Mouse (Mus musculus) intestine, embryonic 15.5 days (tissue): Measurements from ENCODE around the gene Eno3. TPM values are rescaled to one million over a fixed set of nuclear protein-coding genes. Genes with fewer than 3 reads are reported as not detected.

Source experiments
- ATAC-seq: fragments of 200-750 bp; cut with Nextera tagmentation; 2 replicates; pipeline ENCODE4 v1.8.0; 2017; ENCODE audit warnings: moderate TSS enrichment, moderate library complexity
- H3K27ac ChIP-seq: fragments of 300-500 bp; sonication (generic); 2 replicates; pipeline ENCODE4 v1.5.1; 2015; ENCODE audit warnings: mild to moderate bottlenecking, inconsistent platforms
- H3K27me3 ChIP-seq: fragments of 300-500 bp; sonication (generic); replicated peaks from 2 replicates; pipeline ENCODE4 v1.6.1; 2015; ENCODE audit warnings: inconsistent platforms
- H3K36me3 ChIP-seq: fragments of 300-500 bp; sonication (generic); 2 replicates; pipeline ENCODE4 v1.6.1; 2015; ENCODE audit warnings: inconsistent platforms
- H3K4me1 ChIP-seq: fragments of 300-500 bp; sonication (generic); replicated peaks from 2 replicates; pipeline ENCODE4 v1.6.1; 2015; ENCODE audit warnings: inconsistent platforms
- H3K4me2 ChIP-seq: fragments of 300-500 bp; sonication (generic); replicated peaks from 2 replicates; pipeline ENCODE4 v1.6.1; 2015; ENCODE audit warnings: mild to moderate bottlenecking, inconsistent platforms
- H3K4me3 ChIP-seq: fragments of 300-500 bp; sonication (generic); replicated peaks from 2 replicates; pipeline ENCODE4 v1.5.1; 2015; ENCODE audit warnings: inconsistent platforms
- H3K9ac ChIP-seq: fragments of 300-500 bp; sonication (generic); 2 replicates; pipeline ENCODE4 v1.6.1; 2015; ENCODE audit warnings: inconsistent platforms
- H3K9me3 ChIP-seq: fragments of 300-500 bp; sonication (generic); 2 replicates; pipeline ENCODE4 v1.6.1; 2016; ENCODE audit warnings: inconsistent platforms
- WGBS: fragments of 180-500 bp; shearing (Covaris S2); methylation state at CpG from one replicate; pipeline ENCODE4 v1.1.7; 2015; 5-methylcytosine and 5-hydroxymethylcytosine counted together
- polyA plus RNA-seq: library from polyadenylated mRNA; unstranded; fragments of >200 nt; fragmentation: Nextera tagmentation; extraction: Ambion mirVana; gene quantifications from 2 replicates; pipeline ENCODE4 v1.2.1, GENCODE M21; 2015

Gene Eno3
- polyA plus RNA-seq, 1 experiment from 2014 or later: 15.6 TPM

DNA sequence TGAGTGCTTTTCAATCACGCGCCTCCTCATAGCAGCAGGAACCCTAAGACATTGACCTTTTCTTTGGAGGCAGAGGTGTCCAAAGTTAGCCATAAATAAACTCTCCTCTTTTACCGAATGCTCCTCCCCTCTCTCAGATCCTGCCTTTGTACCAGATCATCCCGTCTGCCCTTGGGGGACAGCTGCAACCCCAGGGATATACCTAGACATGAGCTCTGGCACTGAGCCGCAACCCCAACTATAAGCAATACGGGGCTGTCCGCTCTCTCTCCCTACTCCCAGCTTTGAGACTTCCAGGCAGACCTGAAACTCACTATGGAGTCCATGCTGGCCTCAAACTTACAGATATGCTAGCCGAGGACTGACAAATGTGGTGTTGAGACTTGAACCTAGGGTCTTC lies 9.7 kb downstream of the Eno3 start:
- H3K9ac ChIP-seq: no peak overlapping the region
- no peak overlapping the region for H3K4me3 ChIP-seq
- H3K27me3 ChIP-seq: no peaks in the 10 kb centered on the region
- H3K27ac ChIP-seq: no peak overlapping the region
- peaks cover 17% of the 10 kb centered on the region for H3K4me1 ChIP-seq
- no peak overlapping the region for H3K4me2 ChIP-seq
- ATAC-seq: no peak
- peaks cover 25% of the 10 kb centered on the region for H3K36me3 ChIP-seq
- WGBS: 94% methylated on average over 8 of the region's 8 CpGs
- no peaks in the 10 kb centered on the region for H3K9me3 ChIP-seq

GRCm38 (mm10) chr11:70667271-70668150 lies 10.5 kb downstream of the Eno3 start:
- peak overlapping the region; percentile 80 for H3K4me2 ChIP-seq
- no peaks in the 10 kb centered on the region for H3K9me3 ChIP-seq
- H3K4me3 ChIP-seq: peak overlapping the region; percentile 65
- peaks cover 23% of the 10 kb centered on the region for H3K36me3 ChIP-seq
- peak overlapping the region; percentile 49 for H3K9ac ChIP-seq
- ATAC-seq: no peak
- peaks cover 17% of the 10 kb centered on the region for H3K4me1 ChIP-seq
- H3K27ac ChIP-seq: peak overlapping the region; percentile 93; the same call in 1 of the 2 replicates
- 64% methylated on average over 14 of the region's 14 CpGs for WGBS
- H3K27me3 ChIP-seq: no peaks in the 10 kb centered on the region

GRCm38 (mm10) chr11:70668335-70668770 lies 11.4 kb downstream of the Eno3 start:
- Histone ChIP-seq H3K27me3 (no peaks in the 10 kb centered on the region), H3K9ac (peak overlapping the region; percentile 49), H3K4me2 (peak overlapping the region; percentile 80), H3K27ac (peak overlapping the region; percentile 93), H3K9me3 (no peaks in the 10 kb centered on the region), H3K4me3 (peak overlapping the region; percentile 65), H3K36me3 (peaks cover 16% of the 10 kb centered on the region), H3K4me1 (peaks cover 17% of the 10 kb centered on the region)
- ATAC-seq: peak; percentile 73
- under 1% methylated on average over 15 of the region's 15 CpGs for WGBS

GRCm38 (mm10) chr11:70668771-70669505 lies 11.9 kb downstream of the Eno3 start, which contains the start of gene Spag7:
Gene Spag7, minus strand, starts transcription at chr11:70669416.
- H3K36me3 ChIP-seq: peaks cover 18% of the 10 kb centered on the region
- under 1% methylated on average over 44 of the region's 44 CpGs for WGBS
- H3K4me3 ChIP-seq: peak within 1 kb of the TSS; percentile 65
- H3K9ac ChIP-seq: peak within 1 kb of the TSS; percentile 72
- ATAC-seq: peak; percentile 97
- H3K9me3 ChIP-seq: no peaks in the 10 kb centered on the region
- H3K4me2 ChIP-seq: peak within 1 kb of the TSS; percentile 80
- H3K27me3 ChIP-seq: no peaks in the 10 kb centered on the region
- peaks cover 17% of the 10 kb centered on the region for H3K4me1 ChIP-seq
- H3K27ac ChIP-seq: peak within 1 kb of the TSS; percentile 99

DNA sequence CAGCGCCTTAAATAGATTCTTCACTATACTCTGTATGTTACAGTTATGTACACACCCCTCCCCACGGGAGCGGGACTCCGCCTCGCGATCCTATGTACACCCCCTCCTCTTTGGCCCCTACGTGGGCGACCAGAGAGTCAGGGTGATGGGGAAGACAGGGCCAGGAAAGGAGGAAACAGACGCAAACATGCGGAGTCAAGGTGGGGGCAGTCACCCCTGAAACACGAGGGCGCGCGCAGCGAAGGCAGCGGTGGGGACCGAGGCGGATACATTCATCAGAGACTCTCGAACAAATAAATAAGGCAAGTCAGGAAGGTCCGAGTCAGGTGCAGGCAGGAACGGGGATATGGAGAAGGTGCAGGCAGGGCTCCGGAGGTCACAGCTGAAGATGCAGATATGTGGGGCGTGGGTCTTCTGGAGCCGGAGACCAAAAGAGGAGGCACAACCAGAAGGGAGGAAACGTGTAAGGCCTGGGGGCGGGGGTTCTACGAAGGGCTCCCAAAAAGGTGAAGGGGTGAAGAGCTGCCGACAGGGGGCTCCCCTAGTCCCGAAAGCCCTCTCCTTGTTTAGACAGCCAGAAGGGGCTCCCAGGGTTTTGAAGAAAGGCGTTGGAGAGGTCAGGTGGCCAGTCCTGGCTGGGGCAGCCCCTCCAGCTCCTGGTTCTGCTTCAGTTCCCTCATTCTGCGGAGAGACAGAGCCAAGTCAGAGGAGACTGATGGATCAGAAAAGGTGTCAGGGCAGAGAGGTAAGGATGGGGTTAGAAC lies 12.8 kb downstream of the Eno3 start:
- Histone ChIP-seq H3K4me1 (peaks cover 17% of the 10 kb centered on the region), H3K36me3 (peaks cover 15% of the 10 kb centered on the region), H3K27me3 (no peaks in the 10 kb centered on the region), H3K9me3 (no peaks in the 10 kb centered on the region), H3K9ac (peak overlapping the region; percentile 72), H3K27ac (peak overlapping the region; percentile 99), H3K4me3 (peak overlapping the region; percentile 65), H3K4me2 (peak overlapping the region; percentile 80)
- under 1% methylated on average over 31 of the region's 31 CpGs for WGBS
- ATAC-seq: peak; percentile 29

- 42% methylated on average over 14 of the region's 14 CpGs for WGBS
- H3K4me1 ChIP-seq: peaks cover 17% of the 10 kb centered on the region
These were observed 13.5 kb downstream of the Eno3 start for GRCm38 (mm10) chr11:70670483-70670882.

DNA sequence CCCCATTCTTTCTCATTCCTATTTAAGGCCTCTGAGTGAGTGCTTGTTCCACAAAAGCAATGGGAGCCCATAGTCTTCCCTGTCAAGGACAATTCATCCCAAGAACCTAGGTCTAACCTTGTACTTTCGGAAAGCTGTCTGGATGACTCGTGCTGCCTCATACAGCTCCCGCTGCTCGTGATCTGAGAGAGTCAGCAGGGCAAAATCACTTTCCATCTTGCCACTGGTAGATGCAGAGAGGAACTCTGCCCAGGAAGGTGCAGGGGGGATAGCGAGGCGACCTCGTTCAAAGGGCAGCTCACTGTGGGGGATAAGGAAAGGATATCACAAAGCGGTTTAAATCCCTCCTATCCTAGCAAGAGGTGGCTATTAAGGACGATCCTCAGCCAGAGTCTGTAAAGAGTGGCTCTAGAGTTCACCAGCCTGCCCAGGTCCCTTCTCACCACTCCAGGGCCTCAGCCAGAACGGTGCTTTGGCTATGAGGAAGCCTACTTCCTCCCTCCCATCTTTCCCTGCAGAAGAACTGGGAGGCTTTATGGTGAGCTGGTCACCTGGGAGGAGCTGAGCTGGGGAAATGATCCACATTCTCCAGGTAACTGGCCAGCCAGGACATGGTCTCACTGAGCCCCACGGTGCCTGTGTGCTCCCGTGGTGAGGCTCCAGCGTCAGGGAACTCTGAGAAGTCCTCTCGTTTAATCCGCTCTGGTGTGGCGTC lies 14.5 kb downstream of the Eno3 start:
- Histone ChIP-seq H3K27ac (no peak overlapping the region), H3K36me3 (peaks cover 9% of the 10 kb centered on the region), H3K4me2 (0 out of 2 replicates have a peak overlapping the region, but pooled peaks have one; percentile 80), H3K9me3 (no peaks in the 10 kb centered on the region), H3K4me1 (peaks cover 17% of the 10 kb centered on the region), H3K4me3 (no peak overlapping the region), H3K27me3 (no peaks in the 10 kb centered on the region), H3K9ac (no peak overlapping the region)
- WGBS: 82% methylated on average over 16 of the region's 16 CpGs
- ATAC-seq: no peak

More at GRCm38 (mm10) chr11:70670483-70670882, 13.5 kb downstream of the Eno3 start:
- Histone ChIP-seq H3K4me2 (peak overlapping the region; percentile 80), H3K36me3 (peaks cover 15% of the 10 kb centered on the region), H3K9me3 (no peaks in the 10 kb centered on the region), H3K9ac (peak overlapping the region; percentile 72), H3K27me3 (no peaks in the 10 kb centered on the region), H3K4me3 (peak overlapping the region; percentile 65), H3K27ac (peak overlapping the region; percentile 99)
- no peak for ATAC-seq

DNA sequence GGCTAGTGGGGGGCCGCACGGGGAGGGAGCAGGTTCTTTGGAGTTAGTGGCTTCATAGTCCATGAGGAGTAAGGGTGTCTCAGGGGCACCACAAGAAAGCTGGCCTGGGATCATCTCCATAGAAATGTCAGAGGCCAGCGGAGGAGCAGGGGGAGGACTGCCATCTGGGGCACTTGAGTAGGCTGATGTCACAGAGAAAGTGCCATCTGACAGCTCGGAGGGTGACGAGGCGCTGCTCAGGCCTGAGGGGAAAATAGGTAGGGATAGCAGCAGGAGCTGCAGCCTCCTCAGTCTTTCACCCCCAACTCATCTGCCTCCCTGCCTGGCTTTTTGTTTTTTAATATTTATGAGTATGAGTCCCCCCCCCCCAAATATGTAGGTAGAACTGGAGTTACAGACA lies 17.0 kb downstream of the Eno3 start:
- Histone ChIP-seq H3K4me3 (no peak overlapping the region), H3K27ac (no peak overlapping the region), H3K27me3 (no peaks in the 10 kb centered on the region), H3K4me2 (no peak overlapping the region), H3K36me3 (peaks cover 9% of the 10 kb centered on the region), H3K4me1 (0 out of 2 replicates have a peak, but pooled peaks cover 7% of the 10 kb centered on the region), H3K9me3 (no peaks in the 10 kb centered on the region), H3K9ac (no peak overlapping the region)
- 89% methylated on average over 6 of the region's 6 CpGs for WGBS
- no peak for ATAC-seq

DNA sequence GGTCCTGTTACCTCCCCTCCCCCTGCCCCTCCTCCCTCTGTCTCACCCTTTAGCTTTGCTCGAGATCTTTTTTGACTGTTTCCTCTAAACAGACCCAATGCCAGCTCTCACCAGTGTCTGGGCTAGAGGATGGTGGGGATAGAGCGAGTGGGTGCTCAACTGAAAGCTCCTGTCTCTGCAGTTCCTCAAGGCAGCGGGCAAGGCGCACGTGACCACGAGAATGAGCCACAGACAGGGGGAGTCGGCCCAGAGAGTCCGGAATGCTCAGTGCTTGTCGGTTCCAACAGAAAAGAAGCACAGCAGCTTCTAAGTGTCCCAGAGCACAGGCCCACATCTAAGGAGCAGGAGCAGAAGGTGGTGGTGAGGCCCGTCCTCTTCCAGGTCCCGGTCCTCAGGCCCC lies 17.5 kb downstream of the Eno3 start:
- Histone ChIP-seq H3K27ac (no peak overlapping the region), H3K9me3 (no peaks in the 10 kb centered on the region), H3K36me3 (peaks cover 9% of the 10 kb centered on the region), H3K4me1 (0 out of 2 replicates have a peak, but pooled peaks cover 7% of the 10 kb centered on the region), H3K4me3 (no peak overlapping the region), H3K9ac (no peak overlapping the region), H3K4me2 (no peak overlapping the region), H3K27me3 (no peaks in the 10 kb centered on the region)
- no peak for ATAC-seq
- WGBS: 67% methylated on average over 11 of the region's 11 CpGs

- WGBS: 74% methylated on average over 9 of the region's 9 CpGs
- Histone ChIP-seq H3K9me3 (no peaks in the 10 kb centered on the region), H3K4me1 (peaks cover 6% of the 10 kb centered on the region), H3K4me2 (no peak overlapping the region), H3K36me3 (peaks cover 20% of the 10 kb centered on the region), H3K27me3 (no peaks in the 10 kb centered on the region), H3K9ac (no peak overlapping the region), H3K4me3 (no peak overlapping the region), H3K27ac (no peak overlapping the region)
- no peak for ATAC-seq
These were observed 21.1 kb downstream of the Eno3 start for GRCm38 (mm10) chr11:70678092-70678491.

GRCm38 (mm10) chr11:70678576-70678975 lies 21.6 kb downstream of the Eno3 start:
- Histone ChIP-seq H3K4me3 (no peak overlapping the region), H3K27ac (no peak overlapping the region), H3K9me3 (no peaks in the 10 kb centered on the region), H3K27me3 (no peaks in the 10 kb centered on the region), H3K4me2 (no peak overlapping the region), H3K36me3 (peaks cover 24% of the 10 kb centered on the region), H3K9ac (no peak overlapping the region), H3K4me1 (peaks cover 8% of the 10 kb centered on the region)
- no peak for ATAC-seq
- WGBS: 64% methylated on average over 2 of the region's 2 CpGs
